Mouse (Mus musculus) midbrain, postnatal 0 days (tissue): ENCODE data around the gene Mdk. TPM values are rescaled to one million over a fixed set of nuclear protein-coding genes. Genes with fewer than 3 reads are reported as not detected.

Source experiments
- ATAC-seq: fragments of 200-750 bp; cut with Nextera tagmentation; 2 replicates; pipeline ENCODE4 v1.8.0; 2017; ENCODE audit warnings: moderate number of reproducible peaks, mild to moderate bottlenecking, moderate TSS enrichment, moderate library complexity; ENCODE audit not compliant: low FRiP score
- DNase-seq: peaks from one replicate; pipeline ENCODE4 v3.0.0-alpha.2; 2015; ENCODE audit warnings: low spot score
- H3K27ac ChIP-seq: fragments of 300-500 bp; sonication (generic); 2 replicates; pipeline ENCODE4 v1.5.1; 2014; ENCODE audit warnings: low read depth, mild to moderate bottlenecking, low read length, mixed read lengths
- H3K27me3 ChIP-seq: fragments of 300-500 bp; sonication (generic); 2 replicates; pipeline ENCODE4 v1.6.1; 2014; ENCODE audit warnings: low read length, control low read depth, mixed read lengths; ENCODE audit not compliant: insufficient read depth
- H3K36me3 ChIP-seq: fragments of 300-500 bp; sonication (generic); 2 replicates; pipeline ENCODE4 v1.6.1; 2014; ENCODE audit warnings: low read length, control low read depth, mixed read lengths; ENCODE audit not compliant: insufficient read depth
- H3K4me1 ChIP-seq: fragments of 300-500 bp; sonication (generic); 2 replicates; pipeline ENCODE4 v1.6.1; 2014; ENCODE audit warnings: mild to moderate bottlenecking, control low read depth, antibody characterized with exemption, low read length, mixed read lengths; ENCODE audit not compliant: insufficient read depth
- H3K4me2 ChIP-seq: fragments of 300-500 bp; sonication (generic); 2 replicates; pipeline ENCODE4 v1.6.1; 2014; ENCODE audit warnings: low read depth, mild to moderate bottlenecking, low read length, mixed read lengths; ENCODE audit not compliant: poor library complexity, severe bottlenecking
- H3K4me3 ChIP-seq: fragments of 300-500 bp; sonication (generic); 2 replicates; pipeline ENCODE4 v1.5.1; 2014; ENCODE audit warnings: low read depth, mild to moderate bottlenecking, low read length, moderate library complexity
- H3K9ac ChIP-seq: fragments of 300-500 bp; sonication (generic); replicated peaks from 2 replicates; pipeline ENCODE4 v1.6.1; 2014; ENCODE audit warnings: mild to moderate bottlenecking, low read length, moderate library complexity, mixed read lengths; ENCODE audit not compliant: poor library complexity, severe bottlenecking
- H3K9me3 ChIP-seq: fragments of 300-500 bp; sonication (generic); 2 replicates; pipeline ENCODE4 v1.6.1; 2016; ENCODE audit warnings: low read length, control low read depth
- CTCF ChIP-seq: IDR thresholded peaks from 2 replicates; pipeline ENCODE4 v1.5.1; 2016; ENCODE audit warnings: antibody characterized with exemption, mild to moderate bottlenecking
- WGBS: fragments of 180-500 bp; shearing (Covaris S2); extraction: QIAGEN DNeasy Blood & Tissue Kit; methylation state at CpG from one replicate; pipeline ENCODE4 v1.1.7; 2014; 5-methylcytosine and 5-hydroxymethylcytosine counted together
- polyA plus RNA-seq: library from polyadenylated mRNA; unstranded; fragments of >200 nt; fragmentation: Nextera tagmentation; extraction: Ambion mirVana; gene quantifications from 2 replicates; pipeline ENCODE4 v1.2.1, GENCODE M21; 2015
- total RNA-seq: library from RNA; depleted of rRNA; stranded (reverse); fragments of >200 nt; gene quantifications from 2 replicates; pipeline ENCODE4 v1.2.3, GENCODE M21; 2014

Mdk gene
- total and polyA plus RNA-seq, 2 experiments from 2014 or later = 39.0 to 71.4 TPM

DNA sequence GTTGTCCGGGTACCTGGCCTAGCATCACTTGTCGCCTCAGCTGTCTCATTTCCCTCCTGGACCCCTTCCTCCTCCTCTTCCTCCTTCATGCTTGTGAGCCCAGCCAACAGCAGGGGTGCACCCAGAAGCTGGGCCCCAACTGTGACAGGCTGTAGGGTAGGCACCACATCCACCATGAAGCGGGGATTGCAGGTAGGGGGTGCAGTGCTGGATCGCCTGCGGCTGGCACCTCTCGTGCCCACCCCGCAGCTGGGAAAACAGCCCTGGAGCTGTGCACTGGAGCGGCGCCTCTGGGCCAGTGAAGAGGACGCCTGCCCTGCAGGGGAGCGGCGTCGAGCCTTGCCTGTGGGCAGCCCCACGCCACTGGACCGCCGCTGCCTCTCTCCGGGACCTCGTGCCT, 13.4 kb upstream of the Mdk start, which contains the start of gene Gm9821:
TSS of gene Gm9821 (plus strand) at position 221 of the 400 bp plus-strand sequence.
- peaks cover 7% of the 10 kb centered on the region for H3K36me3 ChIP-seq
- H3K9me3 ChIP-seq = no peaks in the 10 kb centered on the region
- no peak for DNase-seq
- no peak within 1 kb of the TSS for H3K9ac ChIP-seq
- 83% methylated on average over 18 of the region's 18 CpGs for WGBS
- H3K4me1 ChIP-seq = 0 out of 2 replicates have a peak, but pooled peaks cover 14% of the 10 kb centered on the region
- ATAC-seq = no peak
- no peak for TF ChIP-seq CTCF
- H3K27me3 ChIP-seq = no peaks in the 10 kb centered on the region
- no peak within 1 kb of the TSS for H3K27ac ChIP-seq
- no peak within 1 kb of the TSS for H3K4me2 ChIP-seq
- H3K4me3 ChIP-seq = no peak within 1 kb of the TSS

DNA sequence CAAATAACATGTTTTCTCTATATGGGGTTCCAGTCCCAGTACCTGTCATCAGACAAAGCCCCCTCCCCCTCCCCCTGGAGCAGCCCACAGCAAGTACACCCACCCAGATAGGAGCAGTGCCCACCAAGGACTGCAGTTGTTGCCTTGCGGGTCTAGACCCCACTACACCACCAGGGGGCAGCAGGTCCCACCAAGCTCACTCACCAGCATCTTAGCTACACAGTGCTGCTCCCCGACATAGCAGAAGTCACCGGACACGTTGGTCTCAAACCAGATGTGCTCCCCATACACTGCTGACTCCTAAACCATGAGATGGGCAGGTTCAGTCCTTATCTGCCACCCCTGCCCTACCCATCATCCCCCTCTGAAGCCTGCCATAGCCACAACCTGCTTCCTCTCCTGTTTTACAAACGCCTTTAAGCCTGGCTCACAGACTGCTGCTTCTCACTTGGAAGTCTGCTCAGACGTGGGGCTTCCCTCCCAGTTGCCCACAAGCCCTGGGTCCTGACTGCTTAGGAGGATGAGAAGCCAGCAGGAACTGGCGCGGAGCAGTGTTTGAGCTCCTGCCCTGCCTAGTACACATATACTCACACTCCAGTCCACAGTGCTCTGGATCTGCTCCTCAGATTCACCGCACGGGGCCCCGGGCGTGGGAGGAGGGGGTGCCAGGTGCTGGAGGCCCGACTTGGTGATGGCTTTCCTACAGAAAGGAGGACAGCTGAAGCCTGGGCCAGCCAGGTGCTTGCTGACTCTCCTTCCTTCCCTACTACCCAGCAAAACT, 12.3 kb upstream of the Mdk start:
- no peaks in the 10 kb centered on the region for H3K9me3 ChIP-seq
- no peak overlapping the region for H3K4me3 ChIP-seq
- peak; percentile 95 for TF ChIP-seq CTCF
- no peak overlapping the region for H3K9ac ChIP-seq
- peaks cover 18% of the 10 kb centered on the region for H3K36me3 ChIP-seq
- WGBS = 50% methylated on average over 13 of the region's 13 CpGs
- ATAC-seq (peak; percentile 73), DNase-seq (peak; percentile 82)
- no peaks in the 10 kb centered on the region for H3K27me3 ChIP-seq
- H3K4me2 ChIP-seq = no peak overlapping the region
- H3K4me1 ChIP-seq = 0 out of 2 replicates have a peak, but pooled peaks cover 4% of the 10 kb centered on the region
- H3K27ac ChIP-seq = no peak overlapping the region

DNA sequence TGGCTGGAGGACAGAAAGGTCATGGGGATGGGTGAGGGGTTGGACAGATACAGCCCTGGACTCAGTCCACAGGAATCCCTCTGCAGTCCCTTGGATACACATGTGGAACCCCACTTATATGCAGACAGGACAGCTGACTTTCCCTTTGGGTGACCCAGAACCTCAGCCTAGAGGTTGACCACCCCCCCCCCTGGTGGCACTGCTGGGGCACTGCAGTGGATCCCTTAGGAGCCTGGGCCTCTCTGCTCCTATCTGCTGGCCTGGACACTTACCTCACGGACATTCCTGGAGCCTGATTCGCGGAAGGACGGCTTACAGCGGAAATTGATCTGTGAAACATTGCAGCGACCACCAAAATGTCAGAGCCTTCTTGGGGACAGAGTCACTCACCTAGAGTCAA, 10.3 kb upstream of the Mdk start:
- H3K4me2 ChIP-seq = no peak overlapping the region
- DNase-seq (no peak), ATAC-seq (no peak)

DNA sequence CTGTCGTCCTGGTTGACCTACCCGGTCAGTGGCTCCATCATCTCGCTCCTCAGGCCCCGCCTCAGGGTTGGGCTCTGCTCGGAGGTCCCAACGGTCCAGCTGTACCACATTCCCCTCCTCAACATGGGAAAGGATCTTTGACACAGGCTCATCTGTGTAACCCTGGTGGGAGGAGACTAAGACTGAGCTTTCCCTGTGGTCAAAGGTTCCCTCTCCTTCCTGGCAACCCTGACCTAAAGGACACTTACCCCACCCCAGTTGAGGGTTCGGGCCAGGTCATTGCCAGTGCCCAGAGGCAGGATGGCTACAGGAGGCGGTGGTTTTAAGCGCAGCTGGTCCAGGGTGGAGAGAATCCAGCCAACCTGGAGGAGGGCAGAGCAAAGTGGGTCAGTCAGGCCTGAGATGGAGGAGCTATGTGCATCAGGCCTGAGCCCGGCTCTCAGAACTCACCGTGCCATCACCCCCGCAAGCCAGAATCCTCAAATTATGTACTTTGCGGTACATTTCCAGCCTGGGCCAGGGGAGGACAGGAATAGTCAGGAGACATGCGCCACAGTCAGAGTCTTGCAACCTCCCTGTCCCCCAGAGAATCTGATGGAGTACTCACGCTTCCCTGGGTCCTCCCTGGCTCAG, 7.3 kb upstream of the Mdk start:
- peaks cover 55% of the 10 kb centered on the region for H3K36me3 ChIP-seq
- TF ChIP-seq CTCF = no peak
- WGBS = 80% methylated on average over 15 of the region's 15 CpGs

More for the DNA sequence above, 10.3 kb upstream of the Mdk start:
- Histone ChIP-seq H3K27ac (no peak overlapping the region), H3K9ac (no peak overlapping the region), H3K4me1 (0 out of 2 replicates have a peak, but pooled peaks cover 3% of the 10 kb centered on the region), H3K4me3 (no peak overlapping the region), H3K9me3 (no peaks in the 10 kb centered on the region), H3K27me3 (no peaks in the 10 kb centered on the region), H3K36me3 (peaks cover 35% of the 10 kb centered on the region)
- TF ChIP-seq CTCF = peak; percentile 33
- 85% methylated on average over 6 of the region's 6 CpGs for WGBS

DNA sequence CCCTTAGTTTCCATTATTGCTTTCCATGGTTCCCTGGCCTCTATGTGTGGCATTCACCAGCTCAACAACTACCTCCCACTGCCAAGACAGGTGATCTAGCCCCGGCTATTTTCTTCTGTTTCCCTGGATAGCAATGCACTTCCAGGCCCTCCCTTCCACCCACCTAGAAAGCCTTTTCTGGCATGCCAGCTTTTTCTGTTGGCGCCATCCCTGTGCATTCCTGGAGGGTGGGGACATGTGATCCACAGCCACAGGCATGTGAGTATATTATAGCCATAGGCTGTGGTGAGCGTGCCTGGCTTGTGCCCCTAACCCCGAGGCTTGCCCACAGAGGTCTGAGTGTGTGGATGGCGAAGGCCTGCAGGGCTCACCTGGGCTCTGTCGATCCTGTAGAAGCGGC, 4.1 kb upstream of the Mdk start:
- ATAC-seq = no peak
- no peak overlapping the region for H3K27ac ChIP-seq
- WGBS = 95% methylated on average over 7 of the region's 7 CpGs
- no peak overlapping the region for H3K4me3 ChIP-seq
- no peak overlapping the region for H3K9ac ChIP-seq
- peaks cover 50% of the 10 kb centered on the region for H3K36me3 ChIP-seq
- H3K4me1 ChIP-seq = no peaks in the 10 kb centered on the region; the same call in 1 of the 2 replicates
- TF ChIP-seq CTCF = no peak
- H3K27me3 ChIP-seq = 0 out of 2 replicates have a peak, but pooled peaks cover 3% of the 10 kb centered on the region
- DNase-seq = no peak
- no peaks in the 10 kb centered on the region for H3K9me3 ChIP-seq
- no peak overlapping the region for H3K4me2 ChIP-seq

More for the DNA sequence above, 7.3 kb upstream of the Mdk start:
- no peaks in the 10 kb centered on the region for H3K4me1 ChIP-seq
- H3K9ac ChIP-seq = no peak overlapping the region
- H3K4me2 ChIP-seq = no peak overlapping the region
- no peak overlapping the region for H3K4me3 ChIP-seq
- H3K27me3 ChIP-seq = no peaks in the 10 kb centered on the region
- ATAC-seq (no peak), DNase-seq (no peak)
- no peaks in the 10 kb centered on the region for H3K9me3 ChIP-seq
- no peak overlapping the region for H3K27ac ChIP-seq
